In genomic region chr4:68574610-68575167, GRCm38 (mm10) we compare ENCODE assay signal across 12 mouse cellular contexts.
A peak's percentile ranks its signal among the peaks of the same experiment; 100 is the strongest.
DNase-seq lines count a peak whose midpoint lies in the region; ATAC-seq lines count a peak whose summit lies in the region.
"Had no signal": no experiment of that assay in that cellular context is flagged by ENCODE, and none has a peak within 500 bp of the region (broad histone marks: within the 10 kb centered on the region; RNA-seq: fewer than 3 reads in every experiment).

No protein-coding gene starts in this region.

- 78% methylated on average over 4 of the region's 4 CpGs for WGBS in midbrain, embryonic 14.5 days
- 82% methylated on average over 4 of the region's 4 CpGs for WGBS in midbrain, embryonic 11.5 days

- H3K9me3 ChIP-seq in midbrain, embryonic 14.5 days (ENCODE audit: control insufficient read depth, low read length) = no peaks in the 10 kb centered on the region
- H3K9me3 ChIP-seq in midbrain, embryonic 11.5 days (ENCODE audit: control insufficient read depth, low read length) = no peaks in the 10 kb centered on the region
- H3K9me3 ChIP-seq: neural tube, embryonic 13.5 days had no signal

- no peak overlapping the region for H3K4me3 ChIP-seq in midbrain, embryonic 14.5 days (replicated peaks; ENCODE audit: low read depth, low read length)
- H3K4me3 ChIP-seq in midbrain, embryonic 11.5 days (ENCODE audit: low read depth, low read length) = no peak overlapping the region
- H3K4me3 ChIP-seq: neural tube, embryonic 13.5 days had no signal

- peak; percentile 5 for DNase-seq in midbrain, embryonic 14.5 days
- no peak for DNase-seq in midbrain, embryonic 11.5 days (ENCODE audit: low spot score, missing footprints)
- peak; percentile 64 for DNase-seq in cerebellum, adult 9-11 months
- peak; percentile 64 for DNase-seq in layer of hippocampus, adult 9-10 months (ENCODE audit: low spot score)
- peak; percentile 4 for DNase-seq in skeletal muscle tissue, adult 2 months (ENCODE audit: low read depth, low spot score)
- no peak for DNase-seq in urinary bladder, postnatal 25 days (ENCODE audit: low spot score)
- DNase-seq in urinary bladder, postnatal 10 days (ENCODE audit: low spot score) = no peak
- DNase-seq: adrenal gland, postnatal 14 days; gastrocnemius, postnatal 36 days had no signal

- no peak for ATAC-seq in midbrain, embryonic 14.5 days (ENCODE audit: low FRiP score, low TSS enrichment)
- no peak for ATAC-seq in midbrain, embryonic 11.5 days (ENCODE audit: low FRiP score)
- ATAC-seq: inflammation-experienced regulatory T-cells, adult 6 months had no signal

- no peak overlapping the region for H3K4me2 ChIP-seq in midbrain, embryonic 14.5 days (ENCODE audit: low read length)
- no peak overlapping the region for H3K4me2 ChIP-seq in midbrain, embryonic 11.5 days
- H3K4me2 ChIP-seq: neural tube, embryonic 13.5 days had no signal

- no peak overlapping the region for H3K27ac ChIP-seq in midbrain, embryonic 14.5 days (replicated peaks; ENCODE audit: low read depth, low read length)
- H3K27ac ChIP-seq in midbrain, embryonic 11.5 days (ENCODE audit: low read depth, low read length) = no peak overlapping the region
- H3K27ac ChIP-seq: macrophage; neural tube, embryonic 13.5 days had no signal

- H3K9ac ChIP-seq in midbrain, embryonic 14.5 days (replicated peaks; ENCODE audit: low read length) = no peak overlapping the region
- no peak overlapping the region for H3K9ac ChIP-seq in midbrain, embryonic 11.5 days (ENCODE audit: low read length)
- H3K9ac ChIP-seq: neural tube, embryonic 13.5 days had no signal

- H3K27me3 ChIP-seq in midbrain, embryonic 14.5 days (ENCODE audit: control insufficient read depth, insufficient read depth, low read length) = no peaks in the 10 kb centered on the region
- no peaks in the 10 kb centered on the region for H3K27me3 ChIP-seq in midbrain, embryonic 11.5 days (ENCODE audit: control insufficient read depth, insufficient read depth, low read length)
- H3K27me3 ChIP-seq: neural tube, embryonic 13.5 days had no signal

- H3K36me3 ChIP-seq in midbrain, embryonic 14.5 days (ENCODE audit: control insufficient read depth, insufficient read depth, low read length) = no peaks in the 10 kb centered on the region
- no peaks in the 10 kb centered on the region for H3K36me3 ChIP-seq in midbrain, embryonic 11.5 days (ENCODE audit: control insufficient read depth, insufficient read depth, low read length)
- H3K36me3 ChIP-seq: neural tube, embryonic 13.5 days had no signal

- H3K4me1 ChIP-seq in midbrain, embryonic 14.5 days (ENCODE audit: control insufficient read depth, insufficient read depth, low read length) = no peaks in the 10 kb centered on the region
- no peaks in the 10 kb centered on the region for H3K4me1 ChIP-seq in midbrain, embryonic 11.5 days (ENCODE audit: control insufficient read depth, insufficient read depth, low read length)
- H3K4me1 ChIP-seq: neural tube, embryonic 13.5 days had no signal

Comparison
In these comparisons a context has a peak if more than half of its experiments do, and no peak if none do; other contexts are left out.
1. DNase-seq: peak in midbrain, embryonic 14.5 days (single experiment), cerebellum, adult 9-11 months (single experiment), layer of hippocampus, adult 9-10 months (single experiment) and skeletal muscle tissue, adult 2 months (single experiment); none in midbrain, embryonic 11.5 days (single experiment), urinary bladder, postnatal 25 days (single experiment) and urinary bladder, postnatal 10 days (single experiment).